Mouse (Mus musculus): ENCODE measurements around the gene Stxbp5.

Stxbp5 gene

DNA sequence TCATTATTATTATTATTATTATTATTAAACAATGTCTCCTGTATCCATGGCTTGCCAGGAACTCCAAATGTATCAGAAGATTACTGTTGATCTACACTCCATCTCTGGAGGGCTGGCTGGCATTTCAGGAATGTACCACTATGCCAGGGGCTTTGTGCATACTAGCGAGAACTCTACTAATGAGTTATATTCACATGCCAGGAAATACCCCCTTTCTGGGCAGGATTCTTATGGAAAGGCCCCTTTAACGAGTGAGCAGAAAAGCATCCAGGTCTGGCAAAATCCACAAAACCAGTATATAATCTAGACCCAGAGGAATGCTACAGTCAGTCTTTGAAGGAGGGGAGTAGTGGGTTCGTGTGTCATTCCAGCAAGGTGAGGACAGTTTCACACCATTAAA lies 167.0 kb downstream of the Stxbp5 start:
- no peak for DNase-seq

DNA sequence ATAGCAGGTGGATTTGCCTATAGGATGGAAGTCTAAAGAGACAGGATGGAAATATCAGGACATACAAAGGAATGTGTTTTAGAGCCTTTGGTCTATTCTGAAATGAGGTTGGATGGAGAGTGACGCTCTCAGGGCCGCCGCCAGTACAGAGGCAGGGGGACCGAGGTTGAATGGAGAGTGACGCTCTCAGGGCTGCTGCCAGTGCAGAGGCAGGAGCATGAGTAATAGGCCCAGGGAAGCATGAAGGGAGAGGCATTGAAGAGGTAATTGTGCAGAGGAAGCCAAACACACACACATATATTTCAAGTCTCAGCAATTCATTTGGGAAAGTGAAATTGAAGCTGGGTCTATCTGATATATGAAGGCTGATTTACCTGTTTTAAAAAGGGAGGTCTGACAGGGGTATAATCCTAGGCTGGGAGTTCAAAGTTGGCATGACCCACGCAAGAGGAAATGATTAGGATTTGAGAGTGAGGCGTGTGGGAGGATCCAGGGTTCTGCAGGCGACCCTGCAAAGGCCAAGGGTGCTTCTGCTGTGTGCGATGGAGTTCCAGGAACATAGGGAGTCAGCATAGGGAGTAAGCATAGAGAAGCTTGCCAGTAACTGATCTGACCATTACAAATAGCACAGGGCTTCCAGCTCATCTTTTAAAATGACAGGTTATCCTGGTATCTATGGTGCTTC lies 168.7 kb downstream of the Stxbp5 start:
- no peak for DNase-seq

DNA sequence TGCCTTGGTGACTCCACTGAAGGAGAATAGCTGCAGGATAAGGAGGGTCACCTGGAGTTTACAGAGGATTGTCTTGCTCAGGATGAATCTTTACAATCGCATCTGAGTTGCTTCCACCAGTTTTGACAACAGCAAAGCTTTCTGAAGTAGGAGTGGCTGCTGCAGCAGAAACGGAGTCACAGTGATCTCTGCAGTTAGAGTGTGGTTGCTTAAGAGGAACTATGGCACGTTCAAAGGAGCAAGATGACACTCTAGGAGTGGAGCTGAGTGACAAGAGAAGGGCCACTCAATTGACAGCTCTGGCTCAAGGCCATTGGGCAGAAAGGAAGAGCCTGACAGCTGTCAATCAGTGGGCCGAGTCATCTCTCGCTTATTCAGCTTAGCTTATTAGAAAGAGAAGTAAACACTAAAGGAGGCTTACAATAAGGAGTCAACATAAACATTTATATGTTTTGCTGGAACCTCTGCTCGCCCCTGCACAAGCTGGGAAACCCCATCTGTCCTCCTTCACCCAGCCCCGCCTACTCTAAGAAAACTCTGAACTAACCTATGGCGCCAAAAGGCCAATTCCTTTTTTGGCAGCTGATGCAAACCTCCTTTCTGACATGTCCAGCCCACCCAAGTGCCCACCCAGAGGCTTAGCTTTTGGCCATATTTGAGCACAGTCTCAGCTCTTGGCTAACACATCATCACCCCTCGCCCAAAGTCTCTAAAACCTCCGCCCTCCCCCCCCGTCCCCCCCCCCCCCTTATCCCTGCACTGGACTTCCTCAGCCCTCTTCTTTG lies 178.2 kb downstream of the Stxbp5 start:
- DNase-seq, result no peak

DNA sequence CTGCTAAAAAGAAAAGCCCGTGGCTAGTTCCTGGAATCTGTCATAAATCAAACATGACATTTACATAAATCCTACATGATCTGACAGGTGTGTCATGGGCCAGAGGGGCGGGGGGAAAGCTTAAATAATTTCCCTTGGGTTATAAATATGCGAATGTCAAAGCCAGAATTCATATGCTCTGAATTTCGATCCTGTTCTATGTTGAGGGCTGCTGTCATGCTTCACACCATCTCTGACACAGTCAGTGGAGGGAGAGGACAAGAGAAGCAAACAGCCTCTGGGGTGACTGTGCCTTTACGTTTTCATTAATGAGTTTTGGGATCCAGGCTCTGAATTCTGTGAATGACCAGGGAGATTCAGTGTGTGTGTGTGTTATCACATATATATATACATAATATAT lies 180.9 kb downstream of the Stxbp5 start:
- no peak for DNase-seq

DNA sequence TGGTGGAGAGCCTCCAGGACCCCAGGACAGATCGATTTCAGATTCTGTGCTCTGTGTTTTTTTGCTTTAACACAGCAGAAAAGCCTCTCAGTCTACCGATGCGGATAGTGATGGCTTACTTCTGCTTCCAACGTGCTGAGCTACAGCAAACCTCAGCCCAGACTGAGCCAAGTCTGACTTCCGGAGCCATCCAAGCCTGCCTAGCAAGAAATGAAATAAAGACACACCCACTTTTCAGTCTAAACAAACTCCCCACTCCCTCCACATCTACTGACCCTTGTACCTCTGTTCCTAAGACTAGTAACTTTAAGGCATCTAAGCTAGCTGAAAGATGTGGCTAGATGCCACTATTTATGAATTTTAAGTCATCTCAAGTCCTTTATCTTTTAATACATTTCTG lies 182.8 kb downstream of the Stxbp5 start:
- DNase-seq, result no peak
